Mouse (Mus musculus) megakaryocyte progenitor cell, adult 5-6 weeks (primary cell): ENCODE results near the gene Ccdc65. TPM values are rescaled to one million over a fixed set of nuclear protein-coding genes. Genes with fewer than 3 reads are reported as not detected.
A peak's percentile ranks its signal among the peaks of the same experiment; 100 is the strongest.

ENCODE experiments used
- ATAC-seq: replicated peaks from 2 replicates; pipeline ENCODE4 v1.8.0; 2016; ENCODE audit warnings: mild to moderate bottlenecking, moderate TSS enrichment, inconsistent platforms; ENCODE audit not compliant: poor library complexity
- total RNA-seq, 2 experiments: library from RNA; stranded (forward) in 1 of 2; stranded (reverse) in 1 of 2; fragments of 157-497, 149-512 nt in 1 of 2; fragments of 200-1000 nt in 1 of 2; gene quantifications; 2 replicates each; pipeline versions ENCODE4 v1.2.3 to v1.2.4; 2015 to 2017

Gene Ccdc65
- total RNA-seq, 2 experiments from 2014 or later: not detected

DNA sequence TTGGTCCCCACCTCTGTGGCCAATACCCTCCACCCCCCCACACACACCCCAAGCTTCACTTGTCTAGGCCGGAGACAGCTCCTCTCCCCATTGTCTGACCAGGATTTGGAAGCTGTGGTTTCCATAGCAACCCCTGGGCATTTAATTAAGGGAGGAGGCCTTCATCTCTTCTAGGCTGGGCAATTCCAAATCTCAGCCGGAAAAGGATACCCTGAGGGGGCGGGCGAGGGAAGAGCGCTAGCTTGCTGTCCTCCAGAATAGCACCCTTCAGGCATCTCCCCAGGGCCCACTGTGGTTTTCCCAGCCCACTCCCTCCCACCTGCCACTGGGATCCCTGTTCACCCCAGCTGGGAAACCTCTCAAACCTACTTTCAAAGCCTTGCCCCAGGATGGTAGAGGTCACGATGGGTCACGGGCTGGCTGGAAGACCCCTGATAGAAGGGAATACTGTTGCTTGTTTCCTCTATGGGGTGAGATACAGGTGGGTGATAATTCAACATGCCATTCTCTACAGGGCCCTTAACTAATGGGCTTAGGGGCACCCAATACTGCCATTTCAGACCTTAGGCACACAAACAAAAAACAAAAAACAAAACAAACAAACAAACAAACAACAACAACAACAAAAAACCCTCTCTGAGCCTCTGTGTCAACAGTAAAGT lies 16.4 kb upstream of the Ccdc65 start:
- no peak for ATAC-seq

DNA sequence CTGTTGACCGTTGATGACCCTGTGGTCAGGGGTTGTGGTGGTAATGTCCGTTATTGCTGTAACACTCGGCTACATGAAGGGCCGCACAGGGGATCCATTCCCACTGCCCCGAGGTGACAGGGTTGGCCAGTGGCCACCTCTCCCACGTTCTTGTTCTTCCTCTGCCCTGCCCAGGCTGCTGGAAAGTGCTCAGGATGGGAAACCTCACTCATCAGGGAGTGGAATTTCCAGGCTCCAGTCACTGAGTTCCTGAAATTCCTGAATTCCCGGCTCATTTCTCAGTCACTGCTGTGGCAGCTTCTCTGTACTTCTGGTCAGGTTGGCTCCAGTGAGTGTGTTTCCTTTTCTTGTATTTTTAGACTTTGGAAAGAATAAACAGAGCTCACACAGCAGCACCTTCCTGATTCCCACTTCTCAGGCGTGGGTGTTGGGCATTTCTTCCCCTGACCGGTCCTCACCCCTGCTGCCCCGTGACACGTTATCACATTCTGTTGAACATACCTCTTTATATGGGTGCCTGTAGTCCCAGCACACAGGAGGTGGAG lies 15.8 kb upstream of the Ccdc65 start:
- peak; percentile 48 for ATAC-seq

DNA sequence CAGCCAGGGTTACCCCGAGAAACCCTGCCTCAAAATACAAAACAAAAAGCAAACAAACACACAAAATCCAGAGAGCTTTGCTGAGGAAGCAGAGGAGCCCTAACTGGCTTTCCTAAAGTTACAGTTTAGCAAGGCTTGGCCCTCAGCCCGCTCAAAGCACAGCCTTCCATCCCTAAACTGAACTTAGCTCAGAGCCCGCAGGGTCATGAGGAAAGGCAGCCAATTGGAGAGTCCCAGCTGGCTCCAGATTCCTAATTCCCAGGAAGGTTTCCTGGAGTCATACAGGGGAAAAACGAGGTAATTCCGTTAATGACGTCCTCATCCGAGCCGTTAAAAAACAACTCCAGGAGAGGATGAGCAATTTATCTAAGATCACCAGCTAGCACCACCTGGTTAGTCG lies 12.3 kb upstream of the Ccdc65 start:
- ATAC-seq: no peak

DNA sequence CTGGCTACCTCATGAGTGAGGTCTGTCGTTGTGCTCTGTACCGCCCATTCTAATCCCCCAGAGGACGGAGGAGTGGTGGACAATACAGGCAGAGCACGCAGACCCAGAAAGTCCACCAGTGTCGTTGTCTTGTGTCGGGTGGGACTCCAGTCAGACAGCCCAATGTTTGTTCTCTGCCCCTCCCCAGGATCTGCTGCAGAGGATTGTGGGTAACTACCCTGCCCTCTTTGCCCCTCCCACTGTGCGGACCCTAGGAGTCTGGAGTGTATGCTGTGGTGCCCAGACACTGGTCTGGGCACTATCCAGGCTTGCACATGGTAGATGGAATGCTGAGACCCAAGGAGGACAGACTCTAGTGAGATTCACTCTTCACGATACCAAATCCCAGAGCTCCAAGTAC lies 11.8 kb upstream of the Ccdc65 start:
- no peak for ATAC-seq

DNA sequence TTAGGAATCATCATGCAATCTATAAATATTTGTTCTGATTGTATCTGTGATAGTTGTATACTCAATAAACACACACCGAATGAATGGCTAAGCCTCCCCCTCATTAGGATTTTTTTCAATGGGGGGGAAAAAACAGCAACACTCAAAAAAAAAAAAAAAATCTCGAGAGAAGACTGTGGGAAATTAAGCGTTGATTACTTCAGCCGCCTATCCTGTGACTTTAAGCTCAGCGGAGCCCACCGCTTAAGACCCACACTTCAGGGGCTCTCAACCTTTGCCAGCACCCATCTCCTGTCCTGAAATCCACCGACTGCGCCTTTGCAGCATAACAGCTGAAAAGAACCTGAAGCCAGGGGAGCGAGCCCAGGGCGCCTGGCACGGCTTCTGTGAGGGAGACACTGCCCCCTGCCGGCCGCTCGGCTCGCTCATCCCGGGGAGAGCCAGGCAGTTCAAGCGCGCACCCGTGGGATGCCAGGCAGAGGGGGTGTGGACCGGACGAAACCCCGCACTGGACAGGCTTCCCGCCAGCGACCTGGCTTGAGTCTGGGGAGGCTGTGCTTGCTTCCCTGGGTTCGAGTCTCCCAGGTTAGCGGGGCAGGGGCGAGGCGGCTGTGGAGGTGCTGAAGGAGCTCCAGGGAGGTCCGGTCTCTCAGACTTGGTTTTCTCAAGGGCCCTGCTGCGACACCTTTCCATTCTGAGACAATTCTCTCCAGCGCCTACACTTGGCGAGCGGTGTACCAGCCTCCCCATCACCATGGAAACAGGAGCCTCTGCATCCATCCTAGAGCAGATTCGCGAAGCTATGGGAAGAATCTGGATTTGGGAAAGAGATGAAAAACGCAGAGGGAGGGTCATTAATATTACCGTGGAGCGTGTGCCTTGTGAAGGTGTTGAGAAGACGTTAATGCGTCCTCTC lies 8.6 kb upstream of the Ccdc65 start:
- peak; percentile 99 for ATAC-seq

DNA sequence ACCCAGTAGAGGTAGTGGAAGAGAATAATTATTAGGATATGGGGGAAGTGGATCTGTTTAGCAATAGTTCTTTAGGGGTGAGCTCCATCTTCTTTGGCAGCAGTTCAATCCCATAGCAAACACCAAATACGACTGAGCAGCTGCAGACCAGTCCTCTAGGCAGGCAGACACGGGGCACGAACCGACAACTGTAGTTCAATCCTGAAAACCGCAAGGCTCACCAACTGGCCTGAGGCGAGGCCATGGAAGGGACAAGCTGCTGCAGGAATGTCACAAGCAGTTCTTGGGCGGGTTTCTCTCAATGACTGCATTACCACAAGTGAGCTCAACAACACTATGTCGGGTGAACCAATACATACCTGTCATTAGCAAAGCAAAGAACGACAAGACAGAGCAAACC lies 3.7 kb upstream of the Ccdc65 start:
- ATAC-seq: no peak

DNA sequence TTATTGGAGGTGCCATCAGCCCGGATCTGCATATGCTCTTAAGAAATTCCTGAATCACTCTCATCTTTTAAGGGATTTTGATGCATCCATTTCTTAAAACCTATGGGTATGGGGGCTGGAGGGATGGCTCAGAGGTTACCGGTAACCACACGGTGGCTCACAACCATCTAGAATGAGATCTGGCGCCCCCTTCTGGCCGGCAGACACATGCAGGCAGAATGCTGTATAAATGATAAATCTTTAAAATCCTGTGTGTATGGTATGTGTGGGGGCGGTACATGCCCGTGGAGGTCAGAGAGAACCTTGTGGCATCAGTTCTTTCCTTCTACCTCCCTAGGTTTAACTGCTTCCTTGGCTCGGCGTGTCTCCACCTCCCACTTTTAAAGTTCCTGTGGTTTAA lies 2.4 kb downstream of the Ccdc65 start:
- peak; percentile 74 for ATAC-seq

DNA sequence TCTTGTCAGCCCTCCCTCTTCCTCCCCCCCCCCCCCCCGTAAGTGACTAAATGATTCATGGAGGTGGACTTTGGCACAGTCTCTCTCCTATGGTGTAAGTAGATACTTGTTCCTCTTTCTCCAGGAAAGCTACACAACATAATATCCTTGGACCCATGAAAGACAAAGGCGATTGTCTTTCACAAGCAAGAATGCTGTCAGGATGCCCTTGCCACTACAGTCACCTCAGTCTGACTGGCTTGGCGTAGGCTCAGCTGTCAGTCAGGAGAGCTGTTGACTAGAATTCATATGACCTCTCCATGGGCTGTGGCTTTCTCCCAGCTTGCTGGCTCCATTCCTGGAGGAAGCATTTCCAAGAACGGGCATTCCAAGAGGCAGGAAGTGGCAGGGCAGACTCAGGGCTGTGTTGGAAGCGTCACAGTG lies 6.2 kb downstream of the Ccdc65 start:
- peak; percentile 46 for ATAC-seq

DNA sequence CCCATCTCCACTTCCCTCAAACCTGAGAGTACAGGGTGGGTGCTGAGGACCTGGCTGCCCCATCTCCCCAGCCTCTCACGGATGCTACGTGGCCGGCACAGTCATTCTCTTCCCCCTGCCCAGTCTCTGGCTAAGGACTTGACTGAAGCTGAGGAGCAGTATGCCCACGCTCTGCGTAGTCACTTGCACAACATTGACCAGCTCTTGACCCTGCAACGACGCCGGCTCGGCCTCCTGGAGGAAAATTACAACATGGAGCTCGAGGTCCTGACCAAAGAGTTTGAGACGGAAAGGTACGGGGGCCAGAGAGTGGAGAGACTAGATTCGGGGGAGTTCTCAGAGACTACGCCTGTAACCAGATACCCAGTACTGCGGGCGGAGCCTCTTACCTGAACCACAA lies 9.3 kb downstream of the Ccdc65 start:
- no peak for ATAC-seq

DNA sequence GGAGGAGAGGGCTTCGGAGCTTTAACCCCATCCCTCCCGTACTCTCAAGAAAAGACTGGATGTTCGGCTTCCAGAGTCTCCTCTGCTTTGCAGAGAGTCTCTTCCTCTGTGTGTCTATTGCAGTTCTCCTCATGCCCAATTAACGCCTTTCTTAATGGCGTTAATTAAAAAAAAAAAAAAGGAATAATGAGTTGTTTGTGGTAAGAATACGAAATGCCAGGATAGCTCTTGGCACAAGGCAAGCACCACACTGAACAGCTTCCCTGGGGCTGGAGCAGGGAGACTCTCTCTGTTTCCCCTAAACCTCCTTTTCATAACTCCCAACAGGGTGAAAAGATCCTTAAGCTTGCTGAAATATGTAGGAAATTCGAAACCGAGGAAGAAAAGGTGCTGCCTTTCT lies 14.2 kb downstream of the Ccdc65 start:
- ATAC-seq: no peak

DNA sequence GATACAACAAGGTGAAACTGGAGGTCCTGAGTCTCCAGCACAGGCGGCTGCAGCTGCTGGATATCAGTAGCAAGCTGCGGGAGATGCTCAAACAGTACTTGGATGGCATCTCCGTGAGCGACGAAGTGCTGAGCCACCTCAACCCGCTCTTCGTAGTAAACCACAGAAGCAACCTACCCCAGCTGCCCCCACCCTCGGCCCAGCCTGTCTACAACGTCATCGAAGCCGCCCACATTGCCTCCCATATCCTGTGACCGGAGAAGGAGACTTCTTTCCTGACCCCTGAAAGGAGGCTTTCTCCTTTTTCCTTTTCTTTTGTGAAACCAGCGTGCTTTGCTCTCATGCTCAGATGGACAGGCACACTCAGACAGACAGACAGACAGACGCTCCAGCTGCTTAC lies 14.8 kb downstream of the Ccdc65 start:
- ATAC-seq: peak; percentile 67

DNA sequence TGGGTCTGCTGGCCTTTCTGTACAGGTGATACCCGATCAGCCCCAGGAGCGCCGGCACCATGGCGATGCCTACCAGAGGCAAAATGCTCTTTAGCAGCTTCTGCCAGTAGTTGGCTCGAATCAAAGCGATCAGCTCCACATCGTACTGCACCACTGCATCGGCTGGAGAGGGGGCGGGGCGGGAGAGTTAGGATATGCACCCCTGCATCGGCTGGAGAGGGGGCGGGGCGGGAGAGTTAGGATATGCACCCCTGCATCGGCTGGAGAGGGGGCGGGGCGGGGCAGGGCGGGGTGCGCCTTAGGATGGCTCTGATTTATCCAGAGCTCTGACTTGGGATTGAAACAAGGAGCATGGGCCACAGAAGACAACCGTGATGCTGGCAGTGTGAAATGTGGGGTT lies 16.4 kb downstream of the Ccdc65 start:
- no peak for ATAC-seq

DNA sequence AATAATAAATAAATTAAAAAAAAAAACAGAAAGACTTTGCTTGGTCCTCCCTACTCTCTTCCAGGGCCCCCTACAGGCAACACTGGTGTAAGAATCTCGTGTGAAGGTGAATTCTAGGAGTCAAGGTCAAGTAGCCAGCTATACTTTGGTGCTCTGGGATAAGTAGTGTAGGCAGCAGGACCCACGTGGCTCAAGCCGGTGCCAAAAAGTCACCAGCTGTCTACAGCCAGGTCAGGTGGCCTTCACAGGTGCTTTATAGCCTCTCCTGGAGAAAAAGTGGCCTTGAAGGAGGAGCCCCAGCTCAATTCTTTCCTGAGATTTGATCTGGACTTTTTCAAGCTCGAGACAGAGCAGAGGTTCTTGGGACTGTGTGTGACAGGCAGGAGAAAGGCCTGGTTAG lies 18.1 kb downstream of the Ccdc65 start:
- ATAC-seq: no peak

DNA sequence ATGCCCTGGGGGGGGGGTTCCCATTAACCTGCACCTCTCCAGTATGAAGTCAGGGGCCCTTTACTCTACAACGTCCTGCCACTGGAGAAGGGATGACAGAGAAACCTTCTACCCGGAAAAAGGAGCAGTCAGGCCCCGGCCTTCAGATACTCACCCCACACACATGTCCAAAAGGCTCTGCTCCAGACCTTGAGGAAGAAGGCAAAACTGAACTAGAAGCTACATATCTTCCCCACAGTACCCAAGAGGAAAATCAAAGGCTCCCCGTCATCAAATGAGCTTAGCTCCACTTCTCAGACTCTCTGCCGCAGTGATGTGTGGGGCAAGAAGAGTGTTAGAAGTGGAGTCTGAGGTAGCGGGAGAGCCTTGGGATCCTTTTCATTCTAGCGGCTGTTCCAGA lies 18.7 kb downstream of the Ccdc65 start:
- ATAC-seq: no peak

DNA sequence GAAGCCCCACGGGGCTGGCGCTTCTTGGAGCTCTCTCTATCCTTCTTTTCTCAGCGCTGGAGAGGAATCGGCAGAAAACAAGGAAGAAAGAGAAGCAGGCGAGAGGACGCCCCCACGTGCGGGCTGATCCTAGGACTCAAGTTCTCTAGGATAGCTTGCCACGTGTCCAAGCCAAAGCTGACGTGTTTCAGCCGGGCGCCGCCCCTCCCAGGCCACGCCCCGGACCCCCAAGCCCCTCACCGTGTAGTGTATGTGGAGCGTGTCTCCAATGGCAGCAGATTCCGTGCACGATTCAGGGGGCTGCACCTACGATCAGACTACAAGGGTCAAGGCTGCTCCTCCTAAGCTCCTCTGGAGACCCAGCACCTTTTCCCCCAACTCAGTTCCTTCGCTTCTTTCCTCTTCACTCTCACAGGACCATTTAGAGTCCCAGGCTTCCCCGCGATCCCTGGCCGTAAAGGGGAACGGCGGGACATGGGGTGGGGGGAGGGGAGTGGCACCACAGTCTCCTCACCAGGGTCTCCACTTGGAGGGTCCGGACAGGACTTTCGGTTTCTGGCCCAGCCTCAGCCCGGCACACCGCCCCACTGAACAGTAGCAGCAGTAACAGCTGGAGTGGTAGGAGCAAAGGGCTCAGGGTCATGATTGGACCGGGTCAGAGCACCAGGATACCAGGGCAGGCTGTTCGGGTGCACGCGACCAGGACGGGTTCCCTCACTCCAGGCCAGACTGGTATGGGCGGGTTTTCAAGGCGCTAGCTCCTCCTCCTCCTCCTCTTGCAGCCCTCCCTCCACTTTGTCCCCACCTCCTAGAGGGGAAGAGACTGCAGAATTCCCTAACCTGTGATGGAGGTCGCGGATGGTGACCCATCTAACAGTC lies 19.7 kb downstream of the Ccdc65 start, which contains the start of gene Fkbp11:
TSS of gene Fkbp11 (minus strand) at position 756 of the 879 bp plus-strand sequence.
- ATAC-seq: peak; percentile 81

DNA sequence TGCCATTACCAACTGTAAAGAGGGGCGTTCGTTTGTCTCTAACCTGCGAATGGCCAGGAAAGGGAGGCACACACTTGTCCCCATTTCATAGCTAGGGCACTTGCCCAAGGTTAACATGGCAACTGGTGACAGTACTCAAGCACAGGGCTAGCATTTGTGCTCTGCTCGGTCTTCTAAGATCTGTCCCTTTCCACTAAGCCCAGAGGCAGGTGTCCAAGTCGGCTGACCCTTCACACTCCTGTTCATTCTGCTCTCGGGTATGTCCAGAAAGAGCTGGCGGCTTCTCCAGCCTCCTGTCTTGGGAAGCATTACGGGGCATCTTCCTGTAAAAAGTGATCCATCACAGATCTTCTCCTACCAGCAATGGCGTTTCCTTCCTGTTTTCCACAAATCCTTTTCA lies 20.4 kb downstream of the Ccdc65 start:
- ATAC-seq: no peak

DNA sequence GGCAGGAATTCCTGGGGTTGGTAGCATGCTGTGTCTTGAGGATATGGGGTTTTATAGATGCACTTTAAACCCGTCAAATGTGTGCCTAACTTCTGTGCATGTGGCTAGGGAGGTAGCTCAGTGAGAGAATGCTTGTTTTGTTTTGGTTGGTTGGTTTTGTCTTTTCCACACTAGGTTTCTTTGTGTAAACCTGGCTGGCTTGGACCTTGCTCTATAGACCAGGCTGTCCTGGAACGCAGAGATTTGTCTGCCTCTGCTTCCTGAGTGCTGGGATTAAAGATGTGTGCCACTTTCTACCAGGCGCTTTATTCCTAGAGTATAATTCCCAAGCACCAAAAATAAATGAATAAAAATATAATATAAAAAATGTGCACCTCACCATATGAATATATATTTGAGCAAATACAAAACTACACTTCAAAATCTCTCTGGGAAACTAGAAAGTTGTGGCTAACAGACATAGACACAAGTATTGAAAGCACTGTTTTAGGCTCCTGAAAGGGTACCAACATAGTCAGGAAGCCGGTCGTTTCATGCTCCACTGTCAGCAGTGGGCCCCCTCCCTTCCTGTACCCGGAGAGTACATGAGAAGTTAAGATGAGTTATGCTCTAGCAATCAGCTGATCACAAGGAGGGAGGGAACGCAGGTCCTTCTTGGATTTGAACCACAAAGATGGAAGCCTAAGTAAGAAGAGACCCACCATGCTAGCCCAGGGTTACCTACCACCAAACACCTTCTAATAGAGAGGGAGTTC lies 22.0 kb downstream of the Ccdc65 start:
- ATAC-seq: no peak

DNA sequence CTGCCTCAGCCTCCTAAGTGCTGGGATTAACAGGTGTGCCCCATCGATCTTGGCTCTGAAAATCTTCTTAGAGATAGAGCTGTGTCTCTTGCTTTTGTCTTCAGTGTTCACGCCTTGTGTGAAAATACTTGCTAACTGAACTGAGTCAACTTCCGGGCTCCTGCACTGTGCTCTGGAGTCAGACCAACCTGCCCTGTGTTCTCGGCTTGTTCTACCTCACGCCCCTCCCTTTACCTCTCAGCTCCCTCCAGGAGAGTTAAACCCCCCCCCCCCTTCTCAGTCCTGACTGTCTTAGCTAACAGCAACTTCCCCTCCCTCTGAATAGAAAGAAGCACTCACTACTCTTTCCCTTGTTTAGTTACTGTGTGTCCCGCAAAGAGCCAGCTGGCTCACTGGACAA lies 22.8 kb downstream of the Ccdc65 start:
- ATAC-seq: no peak

DNA sequence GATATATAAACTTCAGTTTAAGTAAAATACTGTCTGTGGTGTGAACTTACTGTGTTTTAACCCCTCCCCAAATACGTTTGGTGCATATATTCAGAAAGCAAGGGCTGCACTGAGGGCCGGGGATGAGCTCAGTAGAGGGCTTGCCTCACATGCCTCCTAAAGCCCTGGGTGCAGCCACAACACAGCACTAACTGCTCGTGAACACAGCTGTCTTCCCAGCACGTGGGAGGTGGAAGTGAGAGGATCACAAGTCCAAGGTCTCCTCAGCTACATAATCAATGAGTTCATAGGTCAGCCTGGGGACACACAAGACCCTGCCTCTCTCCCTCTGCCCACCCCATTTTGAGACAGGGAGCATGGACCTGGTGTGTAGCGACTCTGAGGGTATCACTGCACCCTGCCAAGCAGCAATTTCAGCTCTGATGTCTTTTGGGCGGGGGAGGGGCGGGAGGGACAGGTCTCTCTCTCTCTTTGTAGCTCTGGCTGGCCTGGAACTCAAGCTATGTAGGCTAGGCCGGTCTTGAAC lies 24.1 kb downstream of the Ccdc65 start:
- no peak for ATAC-seq

DNA sequence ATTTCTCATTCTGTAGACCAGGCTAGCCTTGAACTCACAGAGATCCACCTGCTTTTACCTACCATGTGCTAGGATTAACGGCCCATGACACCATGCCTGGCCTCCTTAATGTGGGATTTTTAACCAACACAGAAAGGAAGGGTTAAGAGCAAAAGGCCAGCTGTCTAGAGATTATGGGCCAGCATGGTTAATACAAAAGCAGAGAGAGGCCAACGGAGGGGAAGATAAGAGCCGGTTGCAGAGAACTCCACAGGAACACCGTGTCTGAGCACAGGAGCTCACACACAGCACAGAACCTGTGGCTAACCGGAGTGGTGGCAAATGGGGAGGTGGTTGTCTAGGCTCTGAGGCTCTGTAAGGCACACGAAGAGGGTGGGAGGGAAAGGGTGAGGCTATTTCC lies 25.4 kb downstream of the Ccdc65 start:
- peak; percentile 49 for ATAC-seq
